Mouse (Mus musculus): Measurements from ENCODE around the gene Cd6. TPM values are rescaled to one million over a fixed set of nuclear protein-coding genes. Genes with fewer than 3 reads are reported as not detected.

Gene Cd6
- polyA plus RNA-seq, 1 experiment: not detected

DNA sequence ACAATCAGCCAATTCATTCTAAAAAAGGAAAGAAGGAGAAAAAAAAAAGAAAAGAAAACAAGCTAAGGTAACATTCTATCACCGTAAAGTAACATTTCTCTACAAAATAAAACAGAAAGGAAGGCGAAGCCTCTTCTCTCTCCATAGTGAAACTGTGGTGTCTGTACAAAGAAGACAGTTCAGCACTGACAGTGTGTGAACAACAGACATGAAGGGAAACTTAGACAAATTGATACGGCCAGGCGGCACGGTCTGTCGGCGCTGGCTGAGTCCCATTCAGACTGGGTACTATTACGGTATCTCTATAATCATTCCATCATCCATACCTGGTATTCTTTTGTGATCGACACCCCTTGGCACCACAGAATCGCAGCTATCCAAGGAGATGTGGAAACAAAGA lies 57.0 kb downstream of the Cd6 start:
- TF ChIP-seq CTCF (IDR thresholded peaks at IDR 0.05; ENCODE audit: borderline replicate concordance, insufficient read depth, low read length): no peak
- no peak overlapping the region for H3K4me3 ChIP-seq (ENCODE audit: insufficient read depth, low read length)
- no peaks in the 10 kb centered on the region for H3K4me1 ChIP-seq (ENCODE audit: control insufficient read depth, insufficient read depth, low read length)
- no peak overlapping the region for H3K27ac ChIP-seq (ENCODE audit: insufficient read depth, low read length)

DNA sequence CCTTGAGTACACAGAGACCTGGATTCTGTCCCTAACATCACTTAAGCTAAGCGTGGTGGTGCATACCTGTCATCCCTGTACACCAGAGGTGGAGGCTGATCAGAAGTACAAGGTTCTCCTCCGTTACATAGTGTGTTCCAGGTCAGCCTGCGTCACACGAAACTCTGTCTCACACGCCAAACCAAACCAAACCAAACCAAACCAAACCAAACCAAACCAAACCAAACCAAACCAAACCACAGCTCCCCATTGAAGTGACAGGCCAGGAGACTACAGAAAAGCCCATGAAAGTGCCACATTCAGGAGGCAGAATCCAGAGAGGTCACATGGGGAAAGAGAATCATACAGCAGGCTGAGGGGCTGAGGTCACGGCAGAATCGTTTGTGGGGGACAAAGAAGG lies 57.9 kb downstream of the Cd6 start:
- no peak overlapping the region for H3K4me3 ChIP-seq (ENCODE audit: insufficient read depth, low read length)
- TF ChIP-seq CTCF (IDR thresholded peaks at IDR 0.05; ENCODE audit: borderline replicate concordance, insufficient read depth, low read length) (no peak), POLR2A (IDR thresholded peaks at IDR 0.05; ENCODE audit: low read depth, low read length) (no peak)
- H3K4me1 ChIP-seq (ENCODE audit: control insufficient read depth, insufficient read depth, low read length): no peaks in the 10 kb centered on the region
- no peak overlapping the region for H3K27ac ChIP-seq (ENCODE audit: insufficient read depth, low read length)

- no peak for TF ChIP-seq POLR2A (IDR thresholded peaks at IDR 0.05; ENCODE audit: low read depth, low read length)
- TF ChIP-seq CTCF (IDR thresholded peaks at IDR 0.05; ENCODE audit: borderline replicate concordance, insufficient read depth, low read length): no peak
- H3K4me1 ChIP-seq (ENCODE audit: control insufficient read depth, insufficient read depth, low read length): no peaks in the 10 kb centered on the region
- H3K4me3 ChIP-seq (ENCODE audit: insufficient read depth, low read length): no peak overlapping the region
- 0 out of 2 replicates have a peak overlapping the region, but pooled peaks have one; percentile 55 for H3K27ac ChIP-seq (ENCODE audit: insufficient read depth, low read length)
Observed at GRCm38 (mm10) chr19:10769429-10770195, 60.2 kb downstream of the Cd6 start.

DNA sequence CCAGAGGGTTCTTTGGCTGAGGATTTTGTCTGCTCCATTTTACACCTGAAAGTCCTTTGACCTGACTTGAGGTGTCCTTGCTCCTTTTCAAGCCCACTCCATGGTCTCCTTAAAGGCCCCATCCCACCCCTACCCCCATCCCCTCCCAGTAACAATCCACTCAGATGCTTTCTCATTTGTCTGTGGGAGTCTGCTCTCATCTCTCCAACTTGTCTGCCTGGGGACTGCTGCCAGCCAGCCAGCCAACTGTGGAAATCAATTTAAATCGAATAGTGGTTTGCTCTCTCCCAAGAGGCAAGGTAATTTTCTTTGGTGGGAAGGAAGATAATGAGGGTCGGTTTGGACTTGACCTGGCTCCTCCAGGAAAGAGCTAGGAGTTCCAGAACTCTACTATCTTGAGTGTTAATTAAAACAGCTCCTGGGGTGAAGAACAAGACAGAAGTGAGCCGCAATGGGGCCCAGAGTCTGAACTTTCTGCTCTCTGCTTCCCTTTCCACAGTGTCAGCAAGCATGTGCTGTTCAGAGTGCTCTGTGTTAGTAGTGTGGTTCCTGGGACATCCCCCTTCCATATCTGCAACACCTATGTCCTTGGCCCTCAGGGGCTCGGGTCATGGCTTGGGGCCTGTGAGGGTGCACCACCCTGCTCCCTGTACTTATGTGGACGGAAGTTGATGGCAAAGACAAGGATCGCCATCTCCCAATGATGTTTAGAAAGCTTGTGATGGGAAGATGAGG lies 61.0 kb downstream of the Cd6 start:
- Histone ChIP-seq H3K27ac (ENCODE audit: insufficient read depth, low read length) (no peak overlapping the region), H3K4me1 (ENCODE audit: control insufficient read depth, insufficient read depth, low read length) (no peaks in the 10 kb centered on the region), H3K4me3 (ENCODE audit: insufficient read depth, low read length) (no peak overlapping the region)
- no peak for TF ChIP-seq CTCF (IDR thresholded peaks at IDR 0.05; ENCODE audit: borderline replicate concordance, insufficient read depth, low read length)
- TF ChIP-seq POLR2A (IDR thresholded peaks at IDR 0.05; ENCODE audit: low read depth, low read length): no peak

- no peak overlapping the region for H3K27ac ChIP-seq (ENCODE audit: insufficient read depth, low read length)
- no peak overlapping the region for H3K4me3 ChIP-seq (ENCODE audit: insufficient read depth, low read length)
- no peak for TF ChIP-seq POLR2A (IDR thresholded peaks at IDR 0.05; ENCODE audit: low read depth, low read length)
- no peak for TF ChIP-seq CTCF (IDR thresholded peaks at IDR 0.05; ENCODE audit: borderline replicate concordance, insufficient read depth, low read length)
- H3K4me1 ChIP-seq (ENCODE audit: control insufficient read depth, insufficient read depth, low read length): no peaks in the 10 kb centered on the region
Observed at GRCm38 (mm10) chr19:10767631-10768030, 62.2 kb downstream of the Cd6 start.

DNA sequence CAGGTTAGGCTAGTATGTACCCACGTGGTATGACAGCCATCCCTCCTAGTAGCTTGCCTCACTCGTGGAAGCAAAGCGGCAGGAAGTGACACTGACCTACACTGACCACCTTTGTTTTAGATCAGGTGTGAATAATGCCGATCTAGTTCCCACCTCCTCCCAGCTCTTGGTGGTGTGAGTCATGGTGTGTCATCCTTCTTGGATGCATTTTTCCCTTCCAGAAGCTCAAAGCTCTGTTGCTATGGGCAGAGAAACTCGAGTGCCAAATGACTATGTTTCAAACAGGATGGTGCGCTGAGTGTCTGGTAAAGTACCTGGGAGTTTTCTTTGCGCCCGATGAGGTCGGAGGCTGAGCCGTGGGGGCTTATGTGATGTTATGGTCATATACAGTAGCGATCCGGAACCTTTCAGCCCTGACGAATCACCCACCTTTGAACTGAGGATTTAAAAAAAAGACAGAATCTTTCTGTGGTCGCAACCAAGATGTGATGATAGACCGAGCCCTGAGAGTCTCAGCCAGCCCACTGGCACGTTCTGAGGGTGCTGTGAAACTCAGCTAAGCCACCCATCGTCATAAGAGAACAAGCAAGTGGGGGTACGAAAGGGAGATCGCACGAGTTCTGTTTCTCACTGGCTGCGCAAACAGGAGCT lies 66.4 kb downstream of the Cd6 start:
- no peak for TF ChIP-seq POLR2A (IDR thresholded peaks at IDR 0.05; ENCODE audit: low read depth, low read length)
- TF ChIP-seq CTCF (IDR thresholded peaks at IDR 0.05; ENCODE audit: borderline replicate concordance, insufficient read depth, low read length): no peak
- Histone ChIP-seq H3K4me1 (ENCODE audit: control insufficient read depth, insufficient read depth, low read length) (no peaks in the 10 kb centered on the region), H3K4me3 (ENCODE audit: insufficient read depth, low read length) (no peak overlapping the region), H3K27ac (ENCODE audit: insufficient read depth, low read length) (no peak overlapping the region)

- TF ChIP-seq CTCF (IDR thresholded peaks at IDR 0.05; ENCODE audit: borderline replicate concordance, insufficient read depth, low read length): no peak
- no peak for TF ChIP-seq POLR2A (IDR thresholded peaks at IDR 0.05; ENCODE audit: low read depth, low read length)
- Histone ChIP-seq H3K4me3 (ENCODE audit: insufficient read depth, low read length) (no peak overlapping the region), H3K27ac (ENCODE audit: insufficient read depth, low read length) (no peak overlapping the region), H3K4me1 (ENCODE audit: control insufficient read depth, insufficient read depth, low read length) (no peaks in the 10 kb centered on the region)
Observed at GRCm38 (mm10) chr19:10762468-10762867, 67.4 kb downstream of the Cd6 start.

- no peak overlapping the region for H3K27ac ChIP-seq (ENCODE audit: insufficient read depth, low read length)
- no peaks in the 10 kb centered on the region for H3K4me1 ChIP-seq (ENCODE audit: control insufficient read depth, insufficient read depth, low read length)
- H3K4me3 ChIP-seq (ENCODE audit: insufficient read depth, low read length): no peak overlapping the region
- no peak for TF ChIP-seq POLR2A (IDR thresholded peaks at IDR 0.05; ENCODE audit: low read depth, low read length)
- TF ChIP-seq CTCF (IDR thresholded peaks at IDR 0.05; ENCODE audit: borderline replicate concordance, insufficient read depth, low read length): no peak
Observed at GRCm38 (mm10) chr19:10761794-10762415, 68.0 kb downstream of the Cd6 start.

- H3K4me1 ChIP-seq (ENCODE audit: control insufficient read depth, insufficient read depth, low read length): no peaks in the 10 kb centered on the region
- TF ChIP-seq CTCF (IDR thresholded peaks at IDR 0.05; ENCODE audit: borderline replicate concordance, insufficient read depth, low read length): no peak
- no peak for TF ChIP-seq POLR2A (IDR thresholded peaks at IDR 0.05; ENCODE audit: low read depth, low read length)
- no peak overlapping the region for H3K27ac ChIP-seq (ENCODE audit: insufficient read depth, low read length)
- no peak overlapping the region for H3K4me3 ChIP-seq (ENCODE audit: insufficient read depth, low read length)
Observed at GRCm38 (mm10) chr19:10759983-10760831, 69.7 kb downstream of the Cd6 start.

All from embryonic fibroblast, embryonic 13.5 days (primary cell).